Mouse (Mus musculus) leukemia stem cell, adult 10-12 weeks (primary cell): ENCODE results near the gene Nprl2. TPM values are rescaled to one million over a fixed set of nuclear protein-coding genes. Genes with fewer than 3 reads are reported as not detected.

Source experiments
- polyA plus RNA-seq: library from polyadenylated mRNA; stranded (reverse); fragments of >175 nt; gene quantifications from 2 replicates; pipeline ENCODE4 v1.2.3, GENCODE M21; 2012; ENCODE audit warnings: low replicate concordance

Nprl2 gene
- 0.42 and 1.4 TPM in 2 replicates for polyA plus RNA-seq

GRCm38 (mm10) chr9:107541474-107542351 lies at the start of gene Nprl2, which contains the start of gene Cyb561d2:
Gene Nprl2 (plus strand): TSS chr9:107542226.
Gene Cyb561d2 (minus strand): TSS chr9:107542193.

GRCm38 (mm10) chr9:107533791-107534407 lies 8.1 kb upstream of the Nprl2 start, which contains the start of gene Tmem115:
Gene Tmem115 (plus strand): TSS chr9:107533945.

GRCm38 (mm10) chr9:107547026-107547425 lies 5.0 kb downstream of the Nprl2 start, which contains the start of gene Zmynd10:
Gene Zmynd10 (plus strand): TSS chr9:107547298.

GRCm38 (mm10) chr9:107551117-107551889 lies 9.3 kb downstream of the Nprl2 start, which contains the start of gene Rassf1:
Gene Rassf1 (plus strand): TSS chr9:107551555.

GRCm38 (mm10) chr9:107563029-107563581 lies 21.1 kb downstream of the Nprl2 start, which contains the start of gene Tusc2:
Gene Tusc2 (plus strand): TSS chr9:107563255.

GRCm38 (mm10) chr9:107567702-107568319 lies 25.8 kb downstream of the Nprl2 start, which contains the start of gene Hyal2:
Gene Hyal2 (plus strand): TSS chr9:107567945.

GRCm38 (mm10) chr9:107576357-107577107 lies 34.5 kb downstream of the Nprl2 start, which contains the start of gene Hyal1:
Gene Hyal1 (plus strand): TSS chr9:107576927.

GRCm38 (mm10) chr9:107578587-107578986 lies 36.6 kb downstream of the Nprl2 start, which contains the start of gene Naa80:
Gene Naa80 (plus strand): TSS chr9:107578887.

GRCm38 (mm10) chr9:107580501-107581317 lies 38.7 kb downstream of the Nprl2 start, which contains the start of gene Hyal3:
Gene Hyal3 (plus strand): TSS chr9:107580818.

GRCm38 (mm10) chr9:107586974-107587832 lies 45.2 kb downstream of the Nprl2 start, which contains the start of gene Ifrd2:
Gene Ifrd2 (plus strand): TSS chr9:107587642.

Other genes starting within 250 kb of the Nprl2 start
- gene Cish, start 246.2 kb upstream of the Nprl2 start, polyA plus RNA-seq, result 40.6 and 47.8 TPM in 2 replicates
- gene Hemk1, start 203.9 kb upstream of the Nprl2 start, polyA plus RNA-seq, result 4.1 and 4.5 TPM in 2 replicates
- gene 6430571L13Rik, start 201.6 kb upstream of the Nprl2 start, polyA plus RNA-seq, result 0.07 TPM in 1 of 2 replicates, not detected in the other
- gene Cacna2d2, start 142.6 kb upstream of the Nprl2 start, polyA plus RNA-seq, result 0.28 and 4.1 TPM in 2 replicates
- gene Tmem115, start 8.3 kb upstream of the Nprl2 start, polyA plus RNA-seq, result 35.1 and 38.3 TPM in 2 replicates
- 13.2 and 19.1 TPM in 2 replicates for gene Cyb561d2, start within 50 bp of the Nprl2 start, polyA plus RNA-seq
- gene Zmynd10, start 5.1 kb downstream of the Nprl2 start, polyA plus RNA-seq, result 2.2 TPM in 1 of 2 replicates, not detected in the other
- 12.4 and 15.7 TPM in 2 replicates for gene Rassf1, start 9.3 kb downstream of the Nprl2 start, polyA plus RNA-seq
- 39.9 and 55.8 TPM in 2 replicates for gene Tusc2, start 21.0 kb downstream of the Nprl2 start, polyA plus RNA-seq
- 67.5 and 96.1 TPM in 2 replicates for gene Hyal2, start 25.7 kb downstream of the Nprl2 start, polyA plus RNA-seq
- 3.4 and 3.5 TPM in 2 replicates for gene Hyal1, start 34.7 kb downstream of the Nprl2 start, polyA plus RNA-seq
- 94.0 and 121 TPM in 2 replicates for gene Naa80, start 36.7 kb downstream of the Nprl2 start, polyA plus RNA-seq
- 1.1 TPM in 1 of 2 replicates, not detected in the other for gene Hyal3, start 38.6 kb downstream of the Nprl2 start, polyA plus RNA-seq
- 258 and 340 TPM in 2 replicates for gene Ifrd2, start 45.4 kb downstream of the Nprl2 start, polyA plus RNA-seq
- not detected in 2 replicates for gene Sema3b, start 67.0 kb downstream of the Nprl2 start, polyA plus RNA-seq
- gene Gnai2, start 93.1 kb downstream of the Nprl2 start, polyA plus RNA-seq, result 672 and 886 TPM in 2 replicates
- not detected in 2 replicates for gene Slc38a3, start 127.3 kb downstream of the Nprl2 start, polyA plus RNA-seq
- gene Gnat1, start 137.5 kb downstream of the Nprl2 start, polyA plus RNA-seq, result not detected in 2 replicates
- 7.2 and 12.4 TPM in 2 replicates for gene Sema3f, start 168.2 kb downstream of the Nprl2 start, polyA plus RNA-seq
- gene Rbm5, start 228.8 kb downstream of the Nprl2 start, polyA plus RNA-seq, result 23.3 and 38.8 TPM in 2 replicates